Mouse (Mus musculus) forebrain, embryonic 10.5 days (tissue): ENCODE data around the gene Fgfr2. TPM values are rescaled to one million over a fixed set of nuclear protein-coding genes. Genes with fewer than 3 reads are reported as not detected.

Experiments used
- DNase-seq: peaks from one replicate; pipeline ENCODE4 v3.0.0-alpha.2; 2017; ENCODE audit warnings: low spot score; ENCODE audit errors: extremely low spot score
- H3K27ac ChIP-seq: fragments of 300-500 bp; sonication (generic); 2 replicates; pipeline ENCODE4 v1.5.1; 2016; ENCODE audit warnings: mild to moderate bottlenecking
- H3K27me3 ChIP-seq: fragments of 300-500 bp; sonication (generic); 2 replicates; pipeline ENCODE4 v1.6.1; 2016; ENCODE audit warnings: mild to moderate bottlenecking; ENCODE audit not compliant: poor library complexity, severe bottlenecking
- H3K36me3 ChIP-seq: fragments of 300-500 bp; sonication (generic); replicated peaks from 2 replicates; pipeline ENCODE4 v1.6.1; 2016; ENCODE audit warnings: mild to moderate bottlenecking, moderate library complexity
- H3K4me1 ChIP-seq: fragments of 300-500 bp; sonication (generic); 2 replicates; pipeline ENCODE4 v1.6.1; 2016
- H3K4me3 ChIP-seq: fragments of 300-500 bp; sonication (generic); 2 replicates; pipeline ENCODE4 v1.5.1; 2016; ENCODE audit warnings: mild to moderate bottlenecking, moderate library complexity
- H3K9me3 ChIP-seq: fragments of 300-500 bp; sonication (generic); 2 replicates; pipeline ENCODE4 v1.6.1; 2016; ENCODE audit warnings: mild to moderate bottlenecking, moderate library complexity
- WGBS: fragments of 180-500 bp; shearing (Covaris S2); methylation state at CpG from one replicate; pipeline ENCODE4 v1.1.7; 2016; 5-methylcytosine and 5-hydroxymethylcytosine counted together
- polyA plus RNA-seq: library from polyadenylated mRNA; unstranded; fragments of >200 nt; fragmentation: Nextera tagmentation; extraction: Ambion mirVana; gene quantifications from 2 replicates; pipeline ENCODE4 v1.2.1, GENCODE M21; 2016

Gene Fgfr2
- polyA plus RNA-seq, 1 experiment from 2014 or later: 55.7 TPM

DNA sequence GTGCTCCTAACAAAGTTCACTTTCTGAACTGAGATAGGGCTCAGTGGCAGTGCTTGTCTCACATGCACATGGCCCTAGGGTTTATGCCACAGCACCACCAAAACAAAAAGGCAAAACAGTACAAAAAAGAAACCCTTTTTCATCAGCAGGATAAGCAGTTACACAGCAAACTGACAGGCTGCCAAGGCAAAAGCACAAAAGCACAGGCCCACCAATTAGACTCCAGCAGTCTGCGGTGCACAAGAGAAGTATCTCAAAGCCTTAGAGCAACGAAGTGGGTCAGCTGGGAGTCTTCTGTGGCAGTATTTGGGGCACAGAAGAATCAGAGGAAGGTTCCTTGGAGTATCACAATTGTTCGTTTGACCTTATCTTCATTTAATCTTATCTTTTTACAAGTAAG lies 302.5 kb downstream of the Fgfr2 start:
- Histone ChIP-seq H3K27ac (no peak overlapping the region), H3K4me3 (no peak overlapping the region), H3K36me3 (peaks cover 19% of the 10 kb centered on the region), H3K9me3 (no peaks in the 10 kb centered on the region), H3K4me1 (peaks cover 55% of the 10 kb centered on the region), H3K27me3 (no peaks in the 10 kb centered on the region)
- no peak for DNase-seq
- WGBS: 77% methylated on average over 3 of the region's 3 CpGs

DNA sequence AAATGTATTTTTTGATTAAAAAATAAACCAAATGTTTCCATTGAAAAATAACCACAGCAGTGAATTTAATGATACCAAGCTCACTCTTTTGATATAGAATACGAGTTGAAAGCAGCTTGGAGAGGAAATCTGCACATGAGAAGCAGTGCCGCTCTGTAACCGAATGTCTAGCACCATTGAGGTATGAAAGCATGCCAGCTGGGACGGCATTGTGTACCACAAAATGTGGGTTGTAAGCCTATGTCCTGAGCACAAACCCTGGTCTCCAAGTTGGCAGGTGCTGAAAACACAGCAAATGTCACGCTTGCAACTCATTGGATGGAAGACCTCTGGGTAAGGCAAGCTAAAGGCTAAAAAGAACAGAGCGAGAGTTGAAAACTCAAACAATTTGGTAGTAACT lies 306.1 kb downstream of the Fgfr2 start:
- WGBS: 92% methylated on average over 6 of the region's 6 CpGs
- Histone ChIP-seq H3K27me3 (no peaks in the 10 kb centered on the region), H3K9me3 (no peaks in the 10 kb centered on the region), H3K27ac (no peak overlapping the region), H3K36me3 (peaks cover 3% of the 10 kb centered on the region; the same call in 1 of the 2 replicates), H3K4me1 (peaks cover 61% of the 10 kb centered on the region), H3K4me3 (no peak overlapping the region)
- DNase-seq: no peak

DNA sequence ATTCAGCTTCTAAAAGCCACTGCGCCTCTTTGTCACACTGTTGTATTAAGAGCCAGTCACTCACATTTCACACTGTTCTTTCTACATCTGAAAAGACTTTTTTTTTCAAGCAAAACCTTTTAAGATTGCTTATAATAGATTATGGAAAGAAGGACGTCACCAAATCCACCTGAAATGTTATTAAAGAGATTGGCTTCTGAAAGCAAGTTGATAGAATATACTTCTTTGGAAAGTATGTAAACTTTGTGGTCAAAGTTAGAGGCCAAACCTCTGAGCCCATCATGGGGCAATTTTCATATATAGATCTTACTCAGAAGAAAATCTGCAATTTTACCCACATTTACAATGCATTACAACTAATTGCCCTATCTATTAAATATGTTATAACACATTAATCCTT lies 306.6 kb downstream of the Fgfr2 start:
- H3K4me3 ChIP-seq: no peak overlapping the region
- no peaks in the 10 kb centered on the region for H3K9me3 ChIP-seq
- no peak overlapping the region for H3K27ac ChIP-seq
- H3K36me3 ChIP-seq: peaks cover 3% of the 10 kb centered on the region; the same call in 1 of the 2 replicates
- peaks cover 64% of the 10 kb centered on the region for H3K4me1 ChIP-seq
- DNase-seq: no peak
- WGBS: 53% methylated on average over 2 of the region's 2 CpGs
- H3K27me3 ChIP-seq: no peaks in the 10 kb centered on the region

DNA sequence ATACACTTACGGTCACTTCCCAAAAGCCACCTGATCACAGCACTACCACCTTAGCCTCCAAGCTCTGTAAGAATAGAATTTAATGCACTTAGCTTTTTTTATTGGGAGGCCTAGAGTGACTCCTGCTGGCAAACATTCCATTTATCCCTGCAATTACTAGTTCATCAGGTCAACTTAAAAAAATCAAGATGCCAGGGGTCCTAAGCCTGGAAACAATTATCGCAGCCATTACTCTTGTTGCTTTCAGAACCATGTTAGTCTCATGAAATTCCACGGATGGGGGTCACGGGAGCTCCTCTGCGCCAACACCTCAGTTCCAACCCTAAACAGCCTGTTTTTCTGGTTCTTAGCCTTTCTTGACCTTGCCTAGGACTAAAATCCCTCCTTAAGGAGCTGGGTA lies 308.1 kb downstream of the Fgfr2 start:
- no peak for DNase-seq
- peaks cover 66% of the 10 kb centered on the region for H3K4me1 ChIP-seq
- 59% methylated on average over 5 of the region's 5 CpGs for WGBS

DNA sequence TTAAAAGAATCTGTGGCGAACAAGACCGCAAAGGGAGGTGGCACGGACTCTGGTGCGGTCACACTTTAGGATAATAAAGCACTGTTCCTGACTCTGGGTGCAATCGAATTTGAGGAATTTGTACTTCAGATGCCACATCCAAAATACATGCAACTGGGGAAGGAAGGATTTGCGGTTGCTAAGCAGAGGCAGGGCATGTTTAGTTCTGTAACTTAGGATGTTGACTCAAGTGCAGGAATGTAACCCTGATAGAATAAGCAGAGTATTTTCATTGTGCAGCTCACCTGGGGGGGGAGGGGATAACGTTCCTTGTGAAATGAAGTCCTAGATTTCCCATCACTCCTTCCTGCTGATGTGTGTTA lies 309.1 kb downstream of the Fgfr2 start:
- Histone ChIP-seq H3K4me1 (peaks cover 75% of the 10 kb centered on the region), H3K9me3 (no peaks in the 10 kb centered on the region), H3K36me3 (peaks cover 3% of the 10 kb centered on the region; the same call in 1 of the 2 replicates), H3K27me3 (no peaks in the 10 kb centered on the region), H3K4me3 (peak overlapping the region; percentile 75), H3K27ac (peak overlapping the region; percentile 94)
- 2% methylated on average over 7 of the region's 7 CpGs for WGBS
- no peak for DNase-seq

More for the DNA sequence above, 308.1 kb downstream of the Fgfr2 start:
- Histone ChIP-seq H3K4me3 (no peak overlapping the region), H3K27me3 (no peaks in the 10 kb centered on the region), H3K36me3 (peaks cover 3% of the 10 kb centered on the region; the same call in 1 of the 2 replicates), H3K9me3 (no peaks in the 10 kb centered on the region), H3K27ac (no peak overlapping the region; the same call in 1 of the 2 replicates)

DNA sequence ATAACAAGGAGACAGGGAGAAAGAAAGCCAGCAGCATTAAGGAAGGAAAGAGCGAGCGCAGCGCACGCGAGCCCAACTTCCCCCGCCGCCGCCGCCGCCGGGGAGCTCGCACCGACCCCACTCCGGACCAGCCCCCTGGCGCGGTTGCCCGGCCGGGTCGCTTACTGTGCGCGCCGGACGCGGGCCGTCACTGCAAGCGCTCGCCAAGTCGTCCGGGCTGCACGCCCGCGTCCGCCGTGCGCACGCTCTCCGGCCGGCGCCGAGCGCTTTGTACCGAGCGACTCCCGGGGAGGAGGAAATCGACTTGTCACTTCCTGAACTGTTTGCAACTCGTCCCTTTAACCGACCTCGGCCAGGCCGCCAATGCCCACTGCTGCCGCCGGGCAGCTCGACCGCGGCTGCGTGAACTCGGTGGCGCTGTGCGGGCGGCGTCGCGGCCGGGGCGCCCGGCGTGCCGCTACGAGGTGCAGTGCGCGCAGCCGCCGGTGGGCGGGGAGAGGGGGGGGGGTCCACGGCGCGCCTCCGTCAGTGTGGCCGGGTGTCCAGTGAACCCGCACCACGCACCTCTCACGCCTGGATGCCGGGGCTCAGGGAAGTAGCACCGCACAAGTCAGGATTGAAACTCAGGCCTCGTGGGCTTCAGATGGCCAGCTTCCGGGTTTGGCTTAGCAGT lies 309.6 kb downstream of the Fgfr2 start, which contains the start of gene Fam53b:
TSS of gene Fam53b (minus strand) at position 471 of the 673 bp plus-strand sequence.
- WGBS: under 1% methylated on average over 85 of the region's 85 CpGs
- peak; percentile 74 for DNase-seq
- H3K9me3 ChIP-seq: no peaks in the 10 kb centered on the region
- H3K4me3 ChIP-seq: peak within 1 kb of the TSS; percentile 75
- H3K36me3 ChIP-seq: no peaks in the 10 kb centered on the region
- H3K4me1 ChIP-seq: peaks cover 80% of the 10 kb centered on the region
- no peaks in the 10 kb centered on the region for H3K27me3 ChIP-seq
- H3K27ac ChIP-seq: peak within 1 kb of the TSS; percentile 94

DNA sequence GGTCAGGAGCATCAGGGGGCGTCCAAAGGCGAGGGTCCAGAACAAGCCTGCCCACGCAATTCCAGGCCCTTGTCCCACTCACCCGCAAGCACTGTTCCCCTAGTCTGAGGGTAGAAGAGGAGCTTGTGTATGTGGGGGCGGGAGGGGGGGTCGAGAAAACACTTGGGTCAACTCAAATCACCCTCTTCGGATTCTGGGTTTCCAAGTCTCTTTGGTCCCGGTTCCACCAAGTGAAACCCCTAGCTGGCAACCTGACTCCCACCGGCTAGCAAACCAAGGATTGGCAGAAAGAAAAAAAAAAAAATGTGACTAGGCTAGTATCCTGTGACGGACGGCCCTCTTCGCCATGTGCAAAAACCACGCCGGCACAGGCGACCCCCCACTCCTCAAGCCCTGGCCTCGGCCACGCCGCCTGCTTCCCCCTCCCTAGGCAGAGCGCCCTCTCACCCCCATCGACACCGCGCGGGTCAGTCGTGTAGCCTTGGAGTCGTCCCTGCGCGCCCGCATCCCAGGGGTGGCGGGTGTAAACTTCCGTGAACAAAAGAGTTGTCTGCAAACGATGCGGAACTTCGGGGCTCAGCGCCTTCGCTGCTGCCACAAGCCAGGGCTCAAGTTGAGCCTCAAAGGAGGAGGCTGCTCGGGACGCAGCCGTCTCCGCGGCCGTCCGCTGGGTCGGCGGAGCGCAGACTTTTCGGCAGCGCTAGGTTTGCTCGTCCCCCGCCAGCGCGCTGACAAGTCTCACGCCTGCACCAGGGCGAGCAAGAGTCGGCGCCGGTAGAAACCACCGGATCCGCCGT lies 310.3 kb downstream of the Fgfr2 start:
- under 1% methylated on average over 59 of the region's 59 CpGs for WGBS
- peak; percentile 73 for DNase-seq
- Histone ChIP-seq H3K4me3 (peak overlapping the region; percentile 75), H3K9me3 (no peaks in the 10 kb centered on the region), H3K27me3 (no peaks in the 10 kb centered on the region), H3K27ac (peak overlapping the region; percentile 94), H3K36me3 (no peaks in the 10 kb centered on the region), H3K4me1 (peaks cover 87% of the 10 kb centered on the region)

DNA sequence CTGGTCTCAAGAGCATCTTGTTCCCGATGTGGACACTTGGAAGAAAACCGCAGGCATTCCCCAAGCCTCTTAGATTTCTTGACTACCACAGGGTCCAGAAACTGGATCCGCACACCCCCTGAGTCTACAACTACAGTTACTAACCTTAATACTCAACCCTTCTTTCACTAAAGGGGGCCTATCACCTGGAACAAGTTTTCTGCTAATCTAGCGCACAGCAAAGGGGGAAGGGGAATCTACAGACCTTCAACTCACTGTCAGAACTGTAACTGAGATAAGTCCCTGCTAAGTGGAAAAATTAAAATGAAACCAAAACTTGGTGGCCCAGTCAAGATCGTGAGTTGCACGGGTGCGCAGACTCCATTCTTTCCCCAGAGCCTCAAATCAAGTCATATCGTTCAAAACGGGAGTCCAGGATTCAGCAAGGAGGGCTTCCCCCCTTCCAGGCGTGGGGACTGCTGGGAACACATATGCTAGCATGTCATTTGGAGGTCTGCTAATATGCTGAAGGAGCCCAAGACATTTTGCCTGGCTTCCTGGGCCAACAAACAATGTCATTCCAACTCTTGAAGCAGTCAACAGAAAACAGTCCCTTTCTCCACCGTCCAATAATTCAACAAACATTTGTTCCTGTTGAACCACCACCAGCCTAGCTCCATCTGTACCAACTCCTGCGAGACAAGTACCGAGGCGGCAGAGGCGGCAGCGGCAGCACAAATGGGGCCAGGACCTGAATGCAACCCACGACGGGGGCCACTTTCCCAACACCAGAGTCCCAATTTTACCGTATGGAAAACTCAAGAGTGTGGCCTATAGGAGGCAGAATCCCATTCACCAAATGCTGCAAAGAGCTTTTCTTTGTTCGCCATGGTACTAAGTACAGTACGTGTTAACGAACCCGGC lies 311.2 kb downstream of the Fgfr2 start:
- Histone ChIP-seq H3K4me3 (peak overlapping the region; percentile 75), H3K27me3 (no peaks in the 10 kb centered on the region), H3K9me3 (no peaks in the 10 kb centered on the region), H3K27ac (peak overlapping the region; percentile 94), H3K36me3 (no peaks in the 10 kb centered on the region), H3K4me1 (peaks cover 96% of the 10 kb centered on the region)
- 12% methylated on average over 23 of the region's 23 CpGs for WGBS
- peak; percentile 52 for DNase-seq

DNA sequence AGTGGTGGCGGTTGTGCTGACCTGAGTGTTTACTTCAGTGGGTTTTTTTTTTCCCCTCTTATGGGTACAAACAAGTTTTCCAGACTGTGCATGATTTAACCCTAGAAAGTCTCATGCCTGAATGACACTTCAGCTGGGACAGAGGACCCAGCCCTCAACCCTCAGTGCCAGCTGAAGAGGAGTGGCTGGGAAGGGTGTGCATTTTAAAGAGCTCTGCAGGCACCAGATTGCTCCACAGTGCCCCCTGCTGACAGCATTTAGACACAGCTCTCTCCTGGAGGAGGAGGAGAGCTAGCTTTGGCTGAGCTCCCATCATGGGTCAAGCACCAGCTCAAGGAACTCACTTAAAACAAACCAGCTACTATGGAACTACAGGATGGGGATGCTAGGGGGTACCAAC lies 312.3 kb downstream of the Fgfr2 start:
- peak overlapping the region; percentile 75 for H3K4me3 ChIP-seq
- 58% methylated on average over 1 of the region's 1 CpGs for WGBS
- peak; percentile 86 for DNase-seq

DNA sequence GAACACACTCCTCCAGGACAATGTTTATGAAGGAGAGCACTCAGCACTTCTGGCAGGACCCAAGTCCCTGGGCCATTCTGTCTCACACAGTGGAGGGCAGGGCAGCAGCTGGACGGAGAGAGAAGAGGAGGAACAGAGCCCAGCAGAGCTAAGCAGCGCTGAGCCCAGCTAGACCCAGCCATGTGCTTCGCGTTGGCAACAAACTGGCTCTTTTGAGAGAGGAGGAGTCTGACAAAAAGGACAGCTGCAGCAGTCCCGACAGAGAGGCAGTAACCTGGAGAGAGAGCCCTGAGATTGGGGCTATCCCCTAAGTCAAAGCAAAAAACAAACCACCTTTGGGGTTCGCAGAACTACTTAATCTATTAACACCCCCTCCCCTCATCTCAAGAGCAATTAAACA lies 312.8 kb downstream of the Fgfr2 start:
- no peaks in the 10 kb centered on the region for H3K27me3 ChIP-seq
- peak overlapping the region; percentile 75 for H3K4me3 ChIP-seq
- 13% methylated on average over 6 of the region's 6 CpGs for WGBS

More for the DNA sequence above, 312.3 kb downstream of the Fgfr2 start:
- Histone ChIP-seq H3K27ac (peak overlapping the region; percentile 94), H3K27me3 (no peaks in the 10 kb centered on the region), H3K9me3 (no peaks in the 10 kb centered on the region), H3K4me1 (peaks cover 99% of the 10 kb centered on the region), H3K36me3 (no peaks in the 10 kb centered on the region)

DNA sequence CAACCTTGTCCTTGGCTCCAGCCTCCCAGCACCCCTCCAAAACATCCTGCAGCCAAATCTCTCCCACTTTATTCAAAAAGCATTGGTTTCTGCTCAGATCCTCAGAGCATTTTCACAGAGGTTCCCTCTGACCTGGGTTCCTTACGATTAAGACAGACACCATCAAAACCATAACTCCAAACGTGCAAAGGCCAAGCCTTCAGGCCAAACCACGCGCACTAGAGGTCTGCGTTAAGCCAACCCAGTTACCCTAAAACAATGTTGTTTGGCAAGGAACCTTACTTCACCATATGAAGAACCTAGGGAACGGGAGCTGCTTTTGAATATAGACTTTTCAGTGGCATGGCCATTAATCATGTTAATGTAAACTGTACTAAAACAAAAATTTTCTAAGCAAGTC lies 313.4 kb downstream of the Fgfr2 start:
- H3K36me3 ChIP-seq: 0 out of 2 replicates have a peak, but pooled peaks cover 2% of the 10 kb centered on the region
- WGBS: 24% methylated on average over 6 of the region's 6 CpGs
- H3K27me3 ChIP-seq: no peaks in the 10 kb centered on the region
- no peaks in the 10 kb centered on the region for H3K9me3 ChIP-seq
- H3K4me3 ChIP-seq: peak overlapping the region; percentile 75
- peaks cover 94% of the 10 kb centered on the region for H3K4me1 ChIP-seq
- DNase-seq: no peak
- peak overlapping the region; percentile 94 for H3K27ac ChIP-seq

More for the DNA sequence above, 312.8 kb downstream of the Fgfr2 start:
- no peak for DNase-seq
- no peaks in the 10 kb centered on the region for H3K9me3 ChIP-seq
- peaks cover 99% of the 10 kb centered on the region for H3K4me1 ChIP-seq
- H3K27ac ChIP-seq: peak overlapping the region; percentile 94
- H3K36me3 ChIP-seq: no peaks in the 10 kb centered on the region
